Mouse (Mus musculus): ENCODE measurements around the gene Olfr1490. TPM values are rescaled to one million over a fixed set of nuclear protein-coding genes. Genes with fewer than 3 reads are reported as not detected.
"Not testable (repeated sequence)": the region's sequence is repeated elsewhere in the genome, so short reads cannot be mapped to it uniquely, and the experiment has no call there.

Olfr1490 gene
- polyA plus RNA-seq (2015; fragmentation: Nextera tagmentation; extraction: Ambion mirVana) = not detected in 2 replicates

DNA sequence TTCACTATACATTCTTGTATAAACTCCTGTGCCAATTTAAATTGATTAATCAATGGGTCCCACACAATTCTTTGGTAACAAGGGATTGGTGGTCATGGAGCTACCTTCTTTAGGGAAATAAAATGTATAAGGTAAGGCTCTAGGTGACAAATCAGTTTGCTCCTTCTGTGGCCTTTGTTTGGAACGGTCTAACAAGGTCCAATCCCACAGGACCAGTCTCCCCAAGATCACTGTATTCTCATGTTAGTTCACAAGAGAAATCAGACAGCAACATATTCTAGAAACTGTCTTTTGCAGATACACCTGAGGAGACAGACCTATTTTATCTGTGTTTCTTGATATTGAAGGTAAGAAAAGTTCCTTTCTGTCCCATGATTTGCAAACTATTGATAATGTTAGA lies at the start of gene Olfr1490:
Gene Olfr1490, plus strand, starts transcription at position 301 of the 400 bp plus-strand sequence.
- H3K9me3 ChIP-seq = no peaks in the 10 kb centered on the region
- H3K36me3 ChIP-seq (replicated peaks) = no peaks in the 10 kb centered on the region
- H3K27ac ChIP-seq = no peak within 1 kb of the TSS
- no peaks in the 10 kb centered on the region for H3K27me3 ChIP-seq (replicated peaks)
- H3K4me1 ChIP-seq = no peaks in the 10 kb centered on the region
- WGBS = 58% methylated on average over 1 of the region's 1 CpGs
- H3K9ac ChIP-seq = no peak within 1 kb of the TSS
- ATAC-seq (replicated peaks) = no peak
- H3K4me3 ChIP-seq = no peak within 1 kb of the TSS
- H3K4me2 ChIP-seq = no peak within 1 kb of the TSS

- H3K36me3 ChIP-seq (replicated peaks); ATAC-seq (replicated peaks); H3K4me1 ChIP-seq; H3K27ac ChIP-seq; H3K27me3 ChIP-seq (replicated peaks); H3K9ac ChIP-seq; H3K4me2 ChIP-seq; H3K4me3 ChIP-seq: not testable (repeated sequence)
- peaks cover 10% of the 10 kb centered on the region; the same call in 1 of the 2 replicates for H3K9me3 ChIP-seq
- WGBS = 86% methylated on average over 2 of the region's 2 CpGs
Measured at GRCm38 (mm10) chr19:13617075-13617474, 33.8 kb upstream of the Olfr1490 start, which contains the start of gene Olfr1487. Gene Olfr1487 (plus strand): TSS chr19:13617375.

DNA sequence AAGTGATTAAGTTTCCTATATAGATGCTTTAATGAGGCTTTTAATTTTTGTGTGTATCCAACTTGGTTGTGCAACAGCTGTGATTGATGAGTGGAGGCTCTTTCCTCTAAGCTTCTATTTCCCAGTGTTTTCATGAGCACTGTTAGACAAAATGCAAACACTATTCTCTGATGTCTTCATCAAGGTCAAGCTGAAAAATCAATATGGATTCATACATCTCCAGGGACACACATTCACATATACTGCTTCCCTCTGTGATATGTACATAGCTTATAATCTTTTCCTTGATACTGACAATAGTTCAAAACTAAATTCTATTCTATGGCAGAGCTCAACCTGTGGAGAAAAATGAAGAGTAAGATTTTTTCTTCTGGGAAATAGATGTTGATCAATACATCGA lies 19.6 kb upstream of the Olfr1490 start, which contains the start of gene Olfr1489:
Gene Olfr1489, plus strand, starts transcription at position 301 of the 400 bp plus-strand sequence.
- no peaks in the 10 kb centered on the region; the same call in 1 of the 2 replicates for H3K9me3 ChIP-seq
- no peaks in the 10 kb centered on the region for H3K27me3 ChIP-seq (replicated peaks)
- H3K4me1 ChIP-seq = no peaks in the 10 kb centered on the region
- no peak within 1 kb of the TSS for H3K4me2 ChIP-seq
- no peaks in the 10 kb centered on the region for H3K36me3 ChIP-seq (replicated peaks)
- WGBS = 86% methylated on average over 1 of the region's 1 CpGs
- no peak within 1 kb of the TSS for H3K4me3 ChIP-seq
- ATAC-seq (replicated peaks) = no peak
- H3K9ac ChIP-seq = no peak within 1 kb of the TSS
- H3K27ac ChIP-seq = no peak within 1 kb of the TSS

- WGBS = 72% methylated on average over 3 of the region's 3 CpGs
- no peak for ATAC-seq (replicated peaks)
- no peaks in the 10 kb centered on the region for H3K27me3 ChIP-seq (replicated peaks)
- H3K9me3 ChIP-seq = no peaks in the 10 kb centered on the region
- no peaks in the 10 kb centered on the region for H3K36me3 ChIP-seq (replicated peaks)
- no peak within 1 kb of the TSS for H3K4me2 ChIP-seq
- no peaks in the 10 kb centered on the region for H3K4me1 ChIP-seq
- H3K4me3 ChIP-seq = no peak within 1 kb of the TSS
- H3K27ac ChIP-seq = no peak within 1 kb of the TSS
- no peak within 1 kb of the TSS for H3K9ac ChIP-seq
Measured at GRCm38 (mm10) chr19:13696968-13697367, 46.1 kb downstream of the Olfr1490 start, which contains the start of gene Olfr1491. Gene Olfr1491 (plus strand): TSS chr19:13697268.

Small RNAs within 50 kb of the gene (microRNA-seq; reads per million reads assigned to microRNA genes)
- gene Gm23931 = not detected

Other genes starting within 250 kb of the Olfr1490 start
- not detected in 2 replicates for gene Olfr1469, start 243.2 kb upstream of the Olfr1490 start, polyA plus RNA-seq (2015; fragmentation: Nextera tagmentation; extraction: Ambion mirVana)
- gene Olfr1471, start 207.7 kb upstream of the Olfr1490 start, polyA plus RNA-seq (2015; fragmentation: Nextera tagmentation; extraction: Ambion mirVana) = not detected in 2 replicates
- gene Olfr1472, start 195.0 kb upstream of the Olfr1490 start, polyA plus RNA-seq (2015; fragmentation: Nextera tagmentation; extraction: Ambion mirVana) = not detected in 2 replicates
- not detected in 2 replicates for gene Olfr1474, start 181.5 kb upstream of the Olfr1490 start, polyA plus RNA-seq (2015; fragmentation: Nextera tagmentation; extraction: Ambion mirVana)
- not detected in 2 replicates for gene Olfr1475, start 170.9 kb upstream of the Olfr1490 start, polyA plus RNA-seq (2015; fragmentation: Nextera tagmentation; extraction: Ambion mirVana)
- gene Olfr1477, start 150.5 kb upstream of the Olfr1490 start, polyA plus RNA-seq (2015; fragmentation: Nextera tagmentation; extraction: Ambion mirVana) = not detected in 2 replicates
- gene Olfr1480, start 123.2 kb upstream of the Olfr1490 start, polyA plus RNA-seq (2015; fragmentation: Nextera tagmentation; extraction: Ambion mirVana) = not detected in 2 replicates
- gene Olfr1484, start 67.6 kb upstream of the Olfr1490 start, polyA plus RNA-seq (2015; fragmentation: Nextera tagmentation; extraction: Ambion mirVana) = not detected in 2 replicates
- not detected in 2 replicates for gene Olfr1487, start 33.7 kb upstream of the Olfr1490 start, polyA plus RNA-seq (2015; fragmentation: Nextera tagmentation; extraction: Ambion mirVana)
- gene Olfr1489, start 19.5 kb upstream of the Olfr1490 start, polyA plus RNA-seq (2015; fragmentation: Nextera tagmentation; extraction: Ambion mirVana) = not detected in 2 replicates
- not detected in 2 replicates for gene Olfr1491, start 46.2 kb downstream of the Olfr1490 start, polyA plus RNA-seq (2015; fragmentation: Nextera tagmentation; extraction: Ambion mirVana)
- not detected in 2 replicates for gene Olfr1493-ps1, start 72.2 kb downstream of the Olfr1490 start, polyA plus RNA-seq (2015; fragmentation: Nextera tagmentation; extraction: Ambion mirVana)
- gene Olfr1494, start 88.6 kb downstream of the Olfr1490 start, polyA plus RNA-seq (2015; fragmentation: Nextera tagmentation; extraction: Ambion mirVana) = not detected in 2 replicates
- gene Olfr1495, start 113.5 kb downstream of the Olfr1490 start, polyA plus RNA-seq (2015; fragmentation: Nextera tagmentation; extraction: Ambion mirVana) = not detected in 2 replicates
- gene Olfr1496, start 126.8 kb downstream of the Olfr1490 start, polyA plus RNA-seq (2015; fragmentation: Nextera tagmentation; extraction: Ambion mirVana) = not detected in 2 replicates
- not detected in 2 replicates for gene Olfr1497, start 147.1 kb downstream of the Olfr1490 start, polyA plus RNA-seq (2015; fragmentation: Nextera tagmentation; extraction: Ambion mirVana)
- gene Olfr1499, start 168.4 kb downstream of the Olfr1490 start, polyA plus RNA-seq (2015; fragmentation: Nextera tagmentation; extraction: Ambion mirVana) = not detected in 2 replicates
- gene Olfr1500, start 179.4 kb downstream of the Olfr1490 start, polyA plus RNA-seq (2015; fragmentation: Nextera tagmentation; extraction: Ambion mirVana) = not detected in 2 replicates
- not detected in 2 replicates for gene Olfr1501, start 199.6 kb downstream of the Olfr1490 start, polyA plus RNA-seq (2015; fragmentation: Nextera tagmentation; extraction: Ambion mirVana)
- gene Olfr1502, start 210.7 kb downstream of the Olfr1490 start, polyA plus RNA-seq (2015; fragmentation: Nextera tagmentation; extraction: Ambion mirVana) = not detected in 2 replicates
- not detected in 2 replicates for gene Olfr1504, start 246.8 kb downstream of the Olfr1490 start, polyA plus RNA-seq (2015; fragmentation: Nextera tagmentation; extraction: Ambion mirVana)